Mouse (Mus musculus) testis, adult 2 months (tissue): Measurements from ENCODE around the gene Rdh16f2.

Experiments used
- CTCF ChIP-seq: fragments of 200-500 bp; IDR thresholded peaks from 2 replicates; pipeline ENCODE4 v1.5.1; 2012; ENCODE audit warnings: low read depth, mild to moderate bottlenecking, inconsistent platforms, low read length, moderate library complexity; ENCODE audit not compliant: control insufficient read depth, insufficient read depth, insufficient replicate concordance
- POLR2A ChIP-seq: fragments of 200-500 bp; IDR thresholded peaks from 2 replicates; pipeline ENCODE4 v1.6.1; 2012; ENCODE audit warnings: low read depth, mild to moderate bottlenecking, inconsistent platforms, low read length, moderate library complexity; ENCODE audit not compliant: control insufficient read depth

GRCm38 (mm10) chr10:127896705-127897104 lies 30.4 kb downstream of the Rdh16f2 start:
- TF ChIP-seq CTCF (no peak), POLR2A (no peak)
